Mouse (Mus musculus) kidney, embryonic 15.5 days (tissue): ENCODE data around the gene Defb29. TPM values are rescaled to one million over a fixed set of nuclear protein-coding genes. Genes with fewer than 3 reads are reported as not detected.

Experiments used
- ATAC-seq: fragments of 200-750 bp; cut with Nextera tagmentation; replicated peaks from 2 replicates; pipeline ENCODE4 v1.8.0; 2017; ENCODE audit warnings: moderate TSS enrichment; ENCODE audit not compliant: low FRiP score
- H3K27ac ChIP-seq: fragments of 300-500 bp; sonication (generic); 2 replicates; pipeline ENCODE4 v1.5.1; 2015; ENCODE audit warnings: mild to moderate bottlenecking, inconsistent platforms
- H3K27me3 ChIP-seq: fragments of 300-500 bp; sonication (generic); 2 replicates; pipeline ENCODE4 v1.6.1; 2015; ENCODE audit warnings: inconsistent platforms
- H3K36me3 ChIP-seq: fragments of 300-500 bp; sonication (generic); 2 replicates; pipeline ENCODE4 v1.6.1; 2015; ENCODE audit warnings: inconsistent platforms
- H3K4me1 ChIP-seq: fragments of 300-500 bp; sonication (generic); 2 replicates; pipeline ENCODE4 v1.6.1; 2015; ENCODE audit warnings: inconsistent platforms
- H3K4me2 ChIP-seq: fragments of 300-500 bp; sonication (generic); 2 replicates; pipeline ENCODE4 v1.6.1; 2015; ENCODE audit warnings: moderate library complexity, mild to moderate bottlenecking, inconsistent platforms
- H3K4me3 ChIP-seq: fragments of 300-500 bp; sonication (generic); replicated peaks from 2 replicates; pipeline ENCODE4 v1.5.1; 2015; ENCODE audit warnings: mild to moderate bottlenecking, inconsistent platforms
- H3K9ac ChIP-seq: fragments of 300-500 bp; sonication (generic); 2 replicates; pipeline ENCODE4 v1.6.1; 2015; ENCODE audit warnings: mild to moderate bottlenecking, inconsistent platforms
- H3K9me3 ChIP-seq: fragments of 300-500 bp; sonication (generic); replicated peaks from 2 replicates; pipeline ENCODE4 v1.6.1; 2016; ENCODE audit warnings: inconsistent platforms
- WGBS: fragments of 180-500 bp; shearing (Covaris S2); methylation state at CpG from one replicate; pipeline ENCODE4 v1.1.7; 2015; ENCODE audit warnings: mixed read lengths; 5-methylcytosine and 5-hydroxymethylcytosine counted together
- polyA plus RNA-seq: library from polyadenylated mRNA; unstranded; fragments of >200 nt; fragmentation: Nextera tagmentation; extraction: Ambion mirVana; gene quantifications from 2 replicates; pipeline ENCODE4 v1.2.1, GENCODE M21; 2015

Defb29 gene
- polyA plus RNA-seq, 1 experiment from 2014 or later: 0.90 TPM

- Histone ChIP-seq H3K27ac (no peak overlapping the region), H3K4me1 (no peaks in the 10 kb centered on the region), H3K4me3 (no peak overlapping the region), H3K36me3 (no peaks in the 10 kb centered on the region), H3K27me3 (no peaks in the 10 kb centered on the region), H3K9ac (no peak overlapping the region), H3K4me2 (no peak overlapping the region), H3K9me3 (no peaks in the 10 kb centered on the region)
- 69% methylated on average over 7 of the region's 7 CpGs for WGBS
- no peak for ATAC-seq
Observed at GRCm38 (mm10) chr2:152500204-152500862, 39.6 kb downstream of the Defb29 start.

- Histone ChIP-seq H3K36me3 (no peaks in the 10 kb centered on the region), H3K27me3 (no peaks in the 10 kb centered on the region), H3K4me1 (no peaks in the 10 kb centered on the region), H3K4me3 (no peak overlapping the region), H3K9ac (no peak overlapping the region), H3K9me3 (no peaks in the 10 kb centered on the region), H3K27ac (no peak overlapping the region), H3K4me2 (no peak overlapping the region)
- WGBS: 78% methylated on average over 6 of the region's 6 CpGs
- no peak for ATAC-seq
Observed at GRCm38 (mm10) chr2:152498020-152498419, 41.9 kb downstream of the Defb29 start.

DNA sequence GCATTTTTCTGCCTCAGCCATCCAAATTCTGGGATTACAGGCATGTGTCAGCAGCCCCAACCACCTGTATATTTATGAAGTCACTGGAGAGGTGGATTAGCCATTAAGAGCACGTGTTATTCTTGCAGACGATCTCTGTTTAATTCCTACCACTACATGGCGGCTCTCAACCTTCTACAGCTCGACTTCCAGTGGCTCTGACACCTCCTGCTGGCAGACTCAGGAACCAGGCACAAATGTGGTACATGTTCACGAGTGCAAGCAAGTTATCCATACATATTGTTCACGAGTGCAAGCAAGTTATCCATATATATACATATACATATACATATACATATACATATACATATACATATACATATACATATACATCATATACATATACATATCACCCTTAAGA, 46.7 kb downstream of the Defb29 start:
- no peaks in the 10 kb centered on the region for H3K36me3 ChIP-seq
- no peak for ATAC-seq
- no peaks in the 10 kb centered on the region for H3K27me3 ChIP-seq
- WGBS: 77% methylated on average over 6 of the region's 6 CpGs
- no peak overlapping the region for H3K4me2 ChIP-seq
- no peaks in the 10 kb centered on the region for H3K9me3 ChIP-seq
- H3K4me1 ChIP-seq: no peaks in the 10 kb centered on the region
- no peak overlapping the region for H3K4me3 ChIP-seq
- no peak overlapping the region for H3K9ac ChIP-seq
- no peak overlapping the region for H3K27ac ChIP-seq

GRCm38 (mm10) chr2:152490038-152490437, 49.9 kb downstream of the Defb29 start, which contains the start of gene Defb22:
Gene Defb22, minus strand, starts transcription at chr2:152490138.
- Histone ChIP-seq H3K9ac (no peak within 1 kb of the TSS), H3K4me2 (no peak within 1 kb of the TSS), H3K4me1 (0 out of 2 replicates have a peak, but pooled peaks cover 3% of the 10 kb centered on the region), H3K27me3 (no peaks in the 10 kb centered on the region), H3K9me3 (no peaks in the 10 kb centered on the region), H3K36me3 (no peaks in the 10 kb centered on the region), H3K4me3 (no peak within 1 kb of the TSS), H3K27ac (no peak within 1 kb of the TSS)
- ATAC-seq: no peak

Other genes starting within 250 kb of the Defb29 start
- 39.5 and 39.7 TPM in 2 replicates for gene Tbc1d20, start 246.3 kb downstream of the Defb29 start, polyA plus RNA-seq
- 79.0 and 88.7 TPM in 2 replicates for gene Rbck1, start 207.4 kb downstream of the Defb29 start, polyA plus RNA-seq
- 1.1 and 1.9 TPM in 2 replicates for gene Trib3, start 196.1 kb downstream of the Defb29 start, polyA plus RNA-seq
- 1.1 and 2.2 TPM in 2 replicates for gene Nrsn2, start 163.5 kb downstream of the Defb29 start, polyA plus RNA-seq
- 10.6 and 12.2 TPM in 2 replicates for gene Sox12, start 142.0 kb downstream of the Defb29 start, polyA plus RNA-seq
- 42.4 and 45.7 TPM in 2 replicates for gene Zcchc3, start 125.1 kb downstream of the Defb29 start, polyA plus RNA-seq
- 0.56 and 0.77 TPM in 2 replicates for gene 6820408C15Rik, start 124.5 kb downstream of the Defb29 start, polyA plus RNA-seq
- gene Defb23, start 75.5 kb downstream of the Defb29 start, polyA plus RNA-seq: 0.27 TPM in 1 of 2 replicates, not detected in the other
- not detected in 2 replicates for gene Defb20, start 63.0 kb downstream of the Defb29 start, polyA plus RNA-seq
- gene Defb22, start 50.0 kb downstream of the Defb29 start, polyA plus RNA-seq: not detected in 2 replicates
- gene Defb26, start 28.4 kb downstream of the Defb29 start, polyA plus RNA-seq: not detected in 2 replicates
- gene Defb28, start 21.8 kb downstream of the Defb29 start, polyA plus RNA-seq: 0.67 and 0.95 TPM in 2 replicates
- not detected in 2 replicates for gene Gm17416, start 29.2 kb upstream of the Defb29 start, polyA plus RNA-seq
- not detected in 2 replicates for gene Defb21, start 32.6 kb upstream of the Defb29 start, polyA plus RNA-seq
- 4.4 and 4.8 TPM in 2 replicates for gene Defb19, start 40.2 kb upstream of the Defb29 start, polyA plus RNA-seq
- gene Defb45, start 59.3 kb upstream of the Defb29 start, polyA plus RNA-seq: not detected in 2 replicates
- gene Defb36, start 64.2 kb upstream of the Defb29 start, polyA plus RNA-seq: 0.67 and 0.88 TPM in 2 replicates
- 23.2 and 25.2 TPM in 2 replicates for gene Defb25, start 83.0 kb upstream of the Defb29 start, polyA plus RNA-seq
- 59.1 and 62.5 TPM in 2 replicates for gene Rem1, start 86.9 kb upstream of the Defb29 start, polyA plus RNA-seq
- 141 and 147 TPM in 2 replicates for gene H13, start 129.4 kb upstream of the Defb29 start, polyA plus RNA-seq
- gene Mcts2, start 146.9 kb upstream of the Defb29 start, polyA plus RNA-seq: 29.5 and 31.0 TPM in 2 replicates
- gene Id1, start 196.2 kb upstream of the Defb29 start, polyA plus RNA-seq: 133 and 143 TPM in 2 replicates
- 16.4 and 20.9 TPM in 2 replicates for gene Cox4i2, start 214.1 kb upstream of the Defb29 start, polyA plus RNA-seq